Mouse (Mus musculus) thymus, postnatal 25 days (tissue): ENCODE results near the gene 4930595M18Rik.

Experiments used
- DNase-seq: peaks from one replicate; pipeline ENCODE4 v3.0.0; 2022

The 4930595M18Rik gene

GRCm38 (mm10) chrX:81458021-81458420, at the start of gene 4930595M18Rik:
Gene 4930595M18Rik, minus strand, starts transcription at chrX:81458121.
- DNase-seq: no peak

GRCm38 (mm10) chrX:81472500-81472899, 14.6 kb upstream of the 4930595M18Rik start:
- no peak for DNase-seq
